Mouse (Mus musculus): ENCODE measurements around the gene Gzmd. TPM values are rescaled to one million over a fixed set of nuclear protein-coding genes. Genes with fewer than 3 reads are reported as not detected.

Gzmd gene
- polyA plus RNA-seq, 1 experiment from 2014 or later = not detected

DNA sequence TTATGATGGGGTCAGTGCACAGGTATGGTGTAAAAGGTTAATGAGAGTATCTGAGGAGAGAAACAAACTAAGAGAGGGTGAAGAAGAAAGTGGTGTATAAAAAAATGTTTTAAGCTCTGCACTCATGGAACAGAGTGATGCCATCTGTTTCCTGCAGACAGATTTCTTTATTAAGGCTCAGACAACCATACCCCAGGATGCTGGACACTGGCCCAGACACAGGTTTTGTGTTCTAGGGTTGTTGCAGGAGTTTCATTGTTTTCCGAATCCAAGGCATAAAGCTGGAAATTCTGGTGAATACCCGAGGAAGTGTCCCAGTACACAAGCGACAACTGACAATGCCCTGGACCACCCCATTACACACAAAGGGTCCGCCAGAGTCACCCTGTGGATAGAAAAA lies 50.4 kb downstream of the Gzmd start:
- H3K4me1 ChIP-seq (replicated peaks) = no peaks in the 10 kb centered on the region
- H3K36me3 ChIP-seq (replicated peaks) = no peaks in the 10 kb centered on the region
- H3K27me3 ChIP-seq = no peaks in the 10 kb centered on the region
- no peak for ATAC-seq (ENCODE audit: insufficient read depth)
- H3K27ac ChIP-seq (replicated peaks) = no peak overlapping the region
- H3K4me2 ChIP-seq = no peak overlapping the region
- H3K4me3 ChIP-seq (replicated peaks) = no peak overlapping the region
- H3K9me3 ChIP-seq (replicated peaks) = no peaks in the 10 kb centered on the region
- WGBS (ENCODE audit: insufficient replicate concordance) = 47% methylated on average over 4 of the region's 4 CpGs
- H3K9ac ChIP-seq = no peak overlapping the region

Small RNA genes lying within 50 kb of the gene (microRNA-seq; reads per million reads assigned to microRNA genes)
- gene Mir6949 = not detected

Other genes with a start within 250 kb of the Gzmd start
- gene Cbln3, start 248.2 kb downstream of the Gzmd start, polyA plus RNA-seq (2015; fragmentation: Nextera tagmentation; extraction: Ambion mirVana) = 0.20 and 0.31 TPM in 2 replicates
- gene Khnyn, start 247.7 kb downstream of the Gzmd start, polyA plus RNA-seq (2015; fragmentation: Nextera tagmentation; extraction: Ambion mirVana) = 8.6 and 10.1 TPM in 2 replicates
- 12.8 and 15.5 TPM in 2 replicates for gene Sdr39u1, start 232.3 kb downstream of the Gzmd start, polyA plus RNA-seq (2015; fragmentation: Nextera tagmentation; extraction: Ambion mirVana)
- 0.36 and 0.47 TPM in 2 replicates for gene Cma1, start 187.9 kb downstream of the Gzmd start, polyA plus RNA-seq (2015; fragmentation: Nextera tagmentation; extraction: Ambion mirVana)
- not detected in 2 replicates for gene Cma2, start 181.6 kb downstream of the Gzmd start, polyA plus RNA-seq (2015; fragmentation: Nextera tagmentation; extraction: Ambion mirVana)
- not detected in 2 replicates for gene Mcpt1, start 114.6 kb downstream of the Gzmd start, polyA plus RNA-seq (2015; fragmentation: Nextera tagmentation; extraction: Ambion mirVana)
- not detected in 2 replicates for gene Mcpt9, start 102.1 kb downstream of the Gzmd start, polyA plus RNA-seq (2015; fragmentation: Nextera tagmentation; extraction: Ambion mirVana)
- 0.14 and 0.15 TPM in 2 replicates for gene Mcpt2, start 90.6 kb downstream of the Gzmd start, polyA plus RNA-seq (2015; fragmentation: Nextera tagmentation; extraction: Ambion mirVana)
- gene Mcpt4, start 70.3 kb downstream of the Gzmd start, polyA plus RNA-seq (2015; fragmentation: Nextera tagmentation; extraction: Ambion mirVana) = not detected in 2 replicates
- gene Mcpt8, start 47.3 kb downstream of the Gzmd start, polyA plus RNA-seq (2015; fragmentation: Nextera tagmentation; extraction: Ambion mirVana) = 6.2 and 6.4 TPM in 2 replicates
- gene Ctsg, start 30.0 kb downstream of the Gzmd start, polyA plus RNA-seq (2015; fragmentation: Nextera tagmentation; extraction: Ambion mirVana) = 39.4 and 44.1 TPM in 2 replicates
- gene Gzme, start 12.0 kb downstream of the Gzmd start, polyA plus RNA-seq (2015; fragmentation: Nextera tagmentation; extraction: Ambion mirVana) = not detected in 2 replicates
- gene Gzmg, start 27.0 kb upstream of the Gzmd start, polyA plus RNA-seq (2015; fragmentation: Nextera tagmentation; extraction: Ambion mirVana) = not detected in 2 replicates
- not detected in 2 replicates for gene Gzmn, start 42.0 kb upstream of the Gzmd start, polyA plus RNA-seq (2015; fragmentation: Nextera tagmentation; extraction: Ambion mirVana)
- gene Gzmf, start 78.8 kb upstream of the Gzmd start, polyA plus RNA-seq (2015; fragmentation: Nextera tagmentation; extraction: Ambion mirVana) = not detected in 2 replicates
- 0.09 TPM in 1 of 2 replicates, not detected in the other for gene Gzmc, start 102.0 kb upstream of the Gzmd start, polyA plus RNA-seq (2015; fragmentation: Nextera tagmentation; extraction: Ambion mirVana)
- gene Gzmb, start 129.7 kb upstream of the Gzmd start, polyA plus RNA-seq (2015; fragmentation: Nextera tagmentation; extraction: Ambion mirVana) = 0.39 and 0.44 TPM in 2 replicates
- gene Atp12a, start 232.5 kb upstream of the Gzmd start, polyA plus RNA-seq (2015; fragmentation: Nextera tagmentation; extraction: Ambion mirVana) = not detected in 2 replicates